Mouse (Mus musculus) forebrain, embryonic 10.5 days (tissue): ENCODE results near the gene Slc31a1. TPM values are rescaled to one million over a fixed set of nuclear protein-coding genes. Genes with fewer than 3 reads are reported as not detected.

Experiments
- DNase-seq: peaks from one replicate; pipeline ENCODE4 v3.0.0-alpha.2; 2017; ENCODE audit warnings: low spot score; ENCODE audit errors: extremely low spot score
- H3K27ac ChIP-seq: fragments of 300-500 bp; sonication (generic); 2 replicates; pipeline ENCODE4 v1.5.1; 2016; ENCODE audit warnings: mild to moderate bottlenecking
- H3K27me3 ChIP-seq: fragments of 300-500 bp; sonication (generic); 2 replicates; pipeline ENCODE4 v1.6.1; 2016; ENCODE audit warnings: mild to moderate bottlenecking; ENCODE audit not compliant: poor library complexity, severe bottlenecking
- H3K36me3 ChIP-seq: fragments of 300-500 bp; sonication (generic); replicated peaks from 2 replicates; pipeline ENCODE4 v1.6.1; 2016; ENCODE audit warnings: mild to moderate bottlenecking, moderate library complexity
- H3K4me1 ChIP-seq: fragments of 300-500 bp; sonication (generic); 2 replicates; pipeline ENCODE4 v1.6.1; 2016
- H3K4me3 ChIP-seq: fragments of 300-500 bp; sonication (generic); 2 replicates; pipeline ENCODE4 v1.5.1; 2016; ENCODE audit warnings: mild to moderate bottlenecking, moderate library complexity
- H3K9me3 ChIP-seq: fragments of 300-500 bp; sonication (generic); 2 replicates; pipeline ENCODE4 v1.6.1; 2016; ENCODE audit warnings: mild to moderate bottlenecking, moderate library complexity
- WGBS: fragments of 180-500 bp; shearing (Covaris S2); methylation state at CpG from one replicate; pipeline ENCODE4 v1.1.7; 2016; 5-methylcytosine and 5-hydroxymethylcytosine counted together
- polyA plus RNA-seq: library from polyadenylated mRNA; unstranded; fragments of >200 nt; fragmentation: Nextera tagmentation; extraction: Ambion mirVana; gene quantifications from 2 replicates; pipeline ENCODE4 v1.2.1, GENCODE M21; 2016

Slc31a1 gene
- polyA plus RNA-seq, 1 experiment from 2014 or later: 54.9 TPM

- Histone ChIP-seq H3K36me3 (peaks cover 54% of the 10 kb centered on the region), H3K27me3 (no peaks in the 10 kb centered on the region), H3K4me1 (no peaks in the 10 kb centered on the region), H3K4me3 (no peak overlapping the region), H3K27ac (no peak overlapping the region), H3K9me3 (no peaks in the 10 kb centered on the region)
- WGBS: 91% methylated on average over 4 of the region's 4 CpGs
- DNase-seq: no peak
Measured at GRCm38 (mm10) chr4:62425891-62426290, 65.4 kb downstream of the Slc31a1 start.

- peaks cover 31% of the 10 kb centered on the region for H3K36me3 ChIP-seq
- no peaks in the 10 kb centered on the region for H3K9me3 ChIP-seq
- WGBS: 79% methylated on average over 17 of the region's 17 CpGs
- no peaks in the 10 kb centered on the region for H3K27me3 ChIP-seq
- H3K4me3 ChIP-seq: no peak overlapping the region
- no peak overlapping the region for H3K27ac ChIP-seq
- no peak for DNase-seq
- no peaks in the 10 kb centered on the region for H3K4me1 ChIP-seq
Measured at GRCm38 (mm10) chr4:62427978-62428758, 67.6 kb downstream of the Slc31a1 start.

- Histone ChIP-seq H3K9me3 (no peaks in the 10 kb centered on the region), H3K36me3 (peaks cover 16% of the 10 kb centered on the region), H3K27me3 (no peaks in the 10 kb centered on the region), H3K4me1 (no peaks in the 10 kb centered on the region), H3K27ac (no peak overlapping the region), H3K4me3 (no peak overlapping the region)
- 90% methylated on average over 9 of the region's 9 CpGs for WGBS
- no peak for DNase-seq
Measured at GRCm38 (mm10) chr4:62429616-62430015, 69.1 kb downstream of the Slc31a1 start.

- Histone ChIP-seq H3K4me1 (no peaks in the 10 kb centered on the region), H3K9me3 (no peaks in the 10 kb centered on the region), H3K36me3 (peaks cover 6% of the 10 kb centered on the region), H3K27me3 (no peaks in the 10 kb centered on the region), H3K27ac (no peak overlapping the region), H3K4me3 (no peak overlapping the region)
- no peak for DNase-seq
Measured at GRCm38 (mm10) chr4:62430678-62431077, 70.2 kb downstream of the Slc31a1 start.

- Histone ChIP-seq H3K9me3 (no peaks in the 10 kb centered on the region), H3K27me3 (no peaks in the 10 kb centered on the region), H3K27ac (no peak overlapping the region), H3K36me3 (no peaks in the 10 kb centered on the region), H3K4me1 (no peaks in the 10 kb centered on the region), H3K4me3 (no peak overlapping the region)
- 86% methylated on average over 4 of the region's 4 CpGs for WGBS
- no peak for DNase-seq
Measured at GRCm38 (mm10) chr4:62431522-62431921, 71.0 kb downstream of the Slc31a1 start.

GRCm38 (mm10) chr4:62433939-62434870, 73.7 kb downstream of the Slc31a1 start:
- Histone ChIP-seq H3K36me3 (no peaks in the 10 kb centered on the region), H3K4me3 (no peak overlapping the region), H3K4me1 (no peaks in the 10 kb centered on the region), H3K27ac (no peak overlapping the region), H3K9me3 (no peaks in the 10 kb centered on the region), H3K27me3 (no peaks in the 10 kb centered on the region)
- WGBS: 85% methylated on average over 7 of the region's 7 CpGs
- DNase-seq: no peak

GRCm38 (mm10) chr4:62435081-62435480, 74.6 kb downstream of the Slc31a1 start, which contains the start of gene Rnf183:
Gene Rnf183, minus strand, starts transcription at chr4:62435252.
- H3K4me1 ChIP-seq: no peaks in the 10 kb centered on the region
- H3K4me3 ChIP-seq: no peak within 1 kb of the TSS
- WGBS: 85% methylated on average over 6 of the region's 6 CpGs
- no peak for DNase-seq
- no peak within 1 kb of the TSS for H3K27ac ChIP-seq
- H3K27me3 ChIP-seq: no peaks in the 10 kb centered on the region
- no peaks in the 10 kb centered on the region for H3K36me3 ChIP-seq
- no peaks in the 10 kb centered on the region for H3K9me3 ChIP-seq

- H3K36me3 ChIP-seq: no peaks in the 10 kb centered on the region
- no peak overlapping the region for H3K27ac ChIP-seq
- H3K27me3 ChIP-seq: no peaks in the 10 kb centered on the region
- H3K4me1 ChIP-seq: no peaks in the 10 kb centered on the region
- DNase-seq: no peak
- no peak overlapping the region for H3K4me3 ChIP-seq
- WGBS: 92% methylated on average over 3 of the region's 3 CpGs
- H3K9me3 ChIP-seq: no peaks in the 10 kb centered on the region
Measured at GRCm38 (mm10) chr4:62437256-62437778, 76.8 kb downstream of the Slc31a1 start.

- WGBS: 83% methylated on average over 7 of the region's 7 CpGs
- Histone ChIP-seq H3K9me3 (no peaks in the 10 kb centered on the region), H3K36me3 (no peaks in the 10 kb centered on the region), H3K27me3 (no peaks in the 10 kb centered on the region), H3K4me3 (no peak overlapping the region), H3K27ac (no peak overlapping the region), H3K4me1 (no peaks in the 10 kb centered on the region)
- DNase-seq: no peak
Measured at GRCm38 (mm10) chr4:62437871-62438270, 77.3 kb downstream of the Slc31a1 start.

GRCm38 (mm10) chr4:62439793-62440192, 79.3 kb downstream of the Slc31a1 start:
- H3K4me3 ChIP-seq: no peak overlapping the region
- DNase-seq: no peak
- no peaks in the 10 kb centered on the region for H3K4me1 ChIP-seq
- no peaks in the 10 kb centered on the region for H3K27me3 ChIP-seq
- WGBS: 72% methylated on average over 4 of the region's 4 CpGs
- H3K36me3 ChIP-seq: no peaks in the 10 kb centered on the region
- no peaks in the 10 kb centered on the region for H3K9me3 ChIP-seq
- H3K27ac ChIP-seq: no peak overlapping the region

- H3K9me3 ChIP-seq: no peaks in the 10 kb centered on the region
- H3K4me1 ChIP-seq: no peaks in the 10 kb centered on the region
- WGBS: 84% methylated on average over 4 of the region's 4 CpGs
- H3K27ac ChIP-seq: no peak overlapping the region
- DNase-seq: no peak
- H3K27me3 ChIP-seq: no peaks in the 10 kb centered on the region
- H3K4me3 ChIP-seq: no peak overlapping the region
- H3K36me3 ChIP-seq: no peaks in the 10 kb centered on the region
Measured at GRCm38 (mm10) chr4:62440544-62440943, 80.0 kb downstream of the Slc31a1 start.

- H3K27me3 ChIP-seq: no peaks in the 10 kb centered on the region
- H3K4me1 ChIP-seq: no peaks in the 10 kb centered on the region
- no peak for DNase-seq
- H3K27ac ChIP-seq: no peak overlapping the region
- whole genome bisulfite sequencing: 83% methylated on average over 4 of the region's 4 CpGs
- no peak overlapping the region for H3K4me3 ChIP-seq
- H3K36me3 ChIP-seq: no peaks in the 10 kb centered on the region
- H3K9me3 ChIP-seq: no peaks in the 10 kb centered on the region
Measured at GRCm38 (mm10) chr4:62440986-62441385, 80.5 kb downstream of the Slc31a1 start.
